Mouse (Mus musculus): ENCODE data around the gene Klhdc3.

The Klhdc3 gene

GRCm38 (mm10) chr17:46680760-46681373 is at the start of gene Klhdc3:
Gene Klhdc3 (minus strand): TSS chr17:46680914.
- DNase-seq (ENCODE audit: low spot score), result peak; percentile 94

GRCm38 (mm10) chr17:46728904-46729318 is 48.2 kb upstream of the Klhdc3 start, which contains the start of gene Gnmt:
Gene Gnmt (minus strand): TSS chr17:46729168.
- no peak for DNase-seq (ENCODE audit: low spot score)

GRCm38 (mm10) chr17:46728496-46728895 is 47.8 kb upstream of the Klhdc3 start:
- no peak for DNase-seq (ENCODE audit: low spot score)

- DNase-seq (ENCODE audit: low spot score), result no peak
Observed at GRCm38 (mm10) chr17:46728021-46728420, 47.3 kb upstream of the Klhdc3 start.

- DNase-seq (ENCODE audit: low spot score), result no peak
Observed at GRCm38 (mm10) chr17:46727271-46727670, 46.6 kb upstream of the Klhdc3 start.

GRCm38 (mm10) chr17:46725731-46726645 is 45.3 kb upstream of the Klhdc3 start:
- DNase-seq (ENCODE audit: low spot score), result no peak

GRCm38 (mm10) chr17:46725273-46725672 is 44.6 kb upstream of the Klhdc3 start:
- no peak for DNase-seq (ENCODE audit: low spot score)

- no peak for DNase-seq (ENCODE audit: low spot score)
Observed at GRCm38 (mm10) chr17:46724477-46725084, 43.9 kb upstream of the Klhdc3 start.

GRCm38 (mm10) chr17:46721077-46721476 is 40.4 kb upstream of the Klhdc3 start:
- DNase-seq (ENCODE audit: low spot score), result no peak

- no peak for DNase-seq (ENCODE audit: low spot score)
Observed at GRCm38 (mm10) chr17:46714756-46715481, 34.2 kb upstream of the Klhdc3 start.

- no peak for DNase-seq (ENCODE audit: low spot score)
Observed at GRCm38 (mm10) chr17:46713849-46714248, 33.1 kb upstream of the Klhdc3 start.

GRCm38 (mm10) chr17:46712442-46712841 is 31.7 kb upstream of the Klhdc3 start:
- DNase-seq (ENCODE audit: low spot score), result no peak

- DNase-seq (ENCODE audit: low spot score), result no peak
Observed at GRCm38 (mm10) chr17:46711612-46712271, 31.0 kb upstream of the Klhdc3 start.

- DNase-seq (ENCODE audit: low spot score), result peak; percentile 86
Observed at GRCm38 (mm10) chr17:46710959-46711597, 30.4 kb upstream of the Klhdc3 start, which contains the start of gene Pex6. Gene Pex6 (plus strand): TSS chr17:46711463.

- no peak for DNase-seq (ENCODE audit: low spot score)
Observed at GRCm38 (mm10) chr17:46706375-46707089, 25.8 kb upstream of the Klhdc3 start.

- peak; percentile 94 for DNase-seq (ENCODE audit: low spot score)
Observed at GRCm38 (mm10) chr17:46704887-46705835, 24.4 kb upstream of the Klhdc3 start, which contains the start of gene Ppp2r5d. Gene Ppp2r5d (minus strand): TSS chr17:46705111.

GRCm38 (mm10) chr17:46703971-46704886 is 23.5 kb upstream of the Klhdc3 start:
- DNase-seq (ENCODE audit: low spot score), result no peak

- no peak for DNase-seq (ENCODE audit: low spot score)
Observed at GRCm38 (mm10) chr17:46702506-46702905, 21.8 kb upstream of the Klhdc3 start.

Measured in left cerebral cortex, adult 11 months (tissue).